ENCODE assay signal across 25 mouse cellular contexts in the genomic region with DNA sequence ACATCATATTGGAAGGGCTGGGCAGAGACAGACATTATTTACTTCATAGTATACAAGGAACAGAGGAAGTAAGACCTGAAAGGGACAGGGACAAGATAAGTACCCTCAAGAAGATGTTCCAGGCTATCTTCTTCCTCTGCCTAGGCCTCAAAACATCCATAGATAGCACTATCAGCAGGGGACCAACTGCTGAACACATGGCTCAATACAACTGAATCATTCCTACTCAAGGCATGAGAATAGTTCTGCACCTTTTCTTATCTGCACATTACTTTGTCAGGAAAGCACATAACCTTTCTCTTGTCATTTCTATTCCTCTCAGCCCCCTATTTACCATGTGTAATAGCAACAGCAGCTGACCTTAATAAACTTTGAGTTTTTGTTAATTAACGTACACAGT.
"Had no signal": no experiment of that assay in that cellular context is flagged by ENCODE, and none has a peak within 500 bp of the region (broad histone marks: within the 10 kb centered on the region; RNA-seq: fewer than 3 reads in every experiment).

No protein-coding gene starts in this region.

- H3K9ac ChIP-seq: embryonic facial prominence, embryonic 12.5 days; embryonic facial prominence, embryonic 13.5 days; embryonic facial prominence, embryonic 15.5 days; forebrain, embryonic 12.5 days; forebrain, embryonic 13.5 days; forebrain, embryonic 15.5 days; forebrain, postnatal 0 days had no signal

- H3K36me3 ChIP-seq: embryonic facial prominence, embryonic 10.5 days; embryonic facial prominence, embryonic 12.5 days; embryonic facial prominence, embryonic 13.5 days; embryonic facial prominence, embryonic 15.5 days; forebrain, embryonic 10.5 days; forebrain, embryonic 12.5 days; forebrain, embryonic 15.5 days had no signal

- H3K4me1 ChIP-seq: embryonic facial prominence, embryonic 10.5 days; embryonic facial prominence, embryonic 12.5 days; embryonic facial prominence, embryonic 13.5 days; embryonic facial prominence, embryonic 15.5 days; forebrain, embryonic 15.5 days had no signal

- DNase-seq: cerebellum, adult 9-10 months; cerebellum, adult 9-11 months; cerebellum, postnatal 10 days; cerebellum, postnatal 14 days; cerebellum, postnatal 25 days; cerebellum, postnatal 36 days; embryo, embryonic 11 days; forebrain, postnatal 0 days; gastrocnemius, adult 2 months; gastrocnemius, postnatal 10 days; gastrocnemius, postnatal 14 days; gastrocnemius, postnatal 25 days; gastrocnemius, postnatal 36 days; heart, adult 11 months; heart, adult 18-20 months; heart, adult 2 months had no signal

- H3K27me3 ChIP-seq: embryonic facial prominence, embryonic 12.5 days; embryonic facial prominence, embryonic 13.5 days; embryonic facial prominence, embryonic 15.5 days; forebrain, embryonic 12.5 days; forebrain, embryonic 13.5 days; forebrain, embryonic 15.5 days had no signal

- H3K9me3 ChIP-seq: embryonic facial prominence, embryonic 10.5 days; embryonic facial prominence, embryonic 12.5 days; embryonic facial prominence, embryonic 13.5 days; embryonic facial prominence, embryonic 15.5 days; forebrain, embryonic 10.5 days; forebrain, embryonic 12.5 days; forebrain, embryonic 13.5 days; forebrain, embryonic 15.5 days had no signal

- H3K27ac ChIP-seq: embryonic facial prominence, embryonic 10.5 days; embryonic facial prominence, embryonic 12.5 days; embryonic facial prominence, embryonic 13.5 days; embryonic facial prominence, embryonic 15.5 days; forebrain, embryonic 10.5 days; forebrain, embryonic 12.5 days; forebrain, embryonic 13.5 days; gastrocnemius, adult 2 months; heart, adult 2 months had no signal

- H3K4me3 ChIP-seq: embryonic facial prominence, embryonic 10.5 days; embryonic facial prominence, embryonic 12.5 days; embryonic facial prominence, embryonic 13.5 days; embryonic facial prominence, embryonic 15.5 days; erythroblast, embryonic 14.5 days; forebrain, embryonic 10.5 days; forebrain, embryonic 12.5 days; forebrain, embryonic 13.5 days; forebrain, embryonic 15.5 days; gastrocnemius, adult 2 months; heart, adult 2 months had no signal
